In genomic region chr13:9390204-9390804, GRCm38 (mm10) we compare ENCODE assay signal across 19 mouse cellular contexts.
DNase-seq lines count a peak whose midpoint lies in the region; ATAC-seq and TF ChIP-seq lines count a peak whose summit lies in the region.
"Had no signal": no experiment of that assay in that cellular context is flagged by ENCODE, and none has a peak within 500 bp of the region (broad histone marks: within the 10 kb centered on the region; RNA-seq: fewer than 3 reads in every experiment).

No protein-coding gene starts in this region.

- ATAC-seq in hindbrain, embryonic 12.5 days (ENCODE audit: low FRiP score): 0 out of 2 replicates have a peak, but pooled peaks have one; percentile 29
- 0 out of 2 replicates have a peak, but pooled peaks have one; percentile 4 for ATAC-seq in neural tube, embryonic 15.5 days (ENCODE audit: low FRiP score)
- ATAC-seq in Patski: peak; percentile 51

- H3K27ac ChIP-seq in hindbrain, embryonic 12.5 days: no peak overlapping the region
- no peak overlapping the region for H3K27ac ChIP-seq in hindbrain, embryonic 10.5 days
- no peak overlapping the region for H3K27ac ChIP-seq in neural tube, embryonic 15.5 days (replicated peaks)
- H3K27ac ChIP-seq: embryonic facial prominence, embryonic 12.5 days; heart, adult 2 months; hindbrain, embryonic 13.5 days; limb, embryonic 10.5 days; midbrain, embryonic 10.5 days; neural tube, embryonic 12.5 days had no signal

- H3K27me3 ChIP-seq in hindbrain, embryonic 12.5 days: no peaks in the 10 kb centered on the region
- H3K27me3 ChIP-seq in hindbrain, embryonic 10.5 days (ENCODE audit: insufficient read depth, poor library complexity, severe bottlenecking): no peaks in the 10 kb centered on the region
- no peaks in the 10 kb centered on the region for H3K27me3 ChIP-seq in neural tube, embryonic 15.5 days (replicated peaks)
- no peaks in the 10 kb centered on the region for H3K27me3 ChIP-seq in Patski
- H3K27me3 ChIP-seq: embryonic facial prominence, embryonic 12.5 days; hindbrain, embryonic 13.5 days; neural tube, embryonic 12.5 days had no signal

- WGBS in hindbrain, embryonic 12.5 days: 71% methylated on average over 5 of the region's 5 CpGs
- WGBS in hindbrain, embryonic 10.5 days: 76% methylated on average over 5 of the region's 5 CpGs
- WGBS in neural tube, embryonic 15.5 days: 57% methylated on average over 5 of the region's 5 CpGs

- in situ Hi-C loops in Patski (cut with MboI; ENCODE audit: low pct_unique_long_range_greater_than_20kb): no loop called here

- no peaks in the 10 kb centered on the region for H3K36me3 ChIP-seq in hindbrain, embryonic 12.5 days
- H3K36me3 ChIP-seq in hindbrain, embryonic 10.5 days: no peaks in the 10 kb centered on the region
- H3K36me3 ChIP-seq in neural tube, embryonic 15.5 days: no peaks in the 10 kb centered on the region
- H3K36me3 ChIP-seq: embryonic facial prominence, embryonic 12.5 days; neural tube, embryonic 12.5 days had no signal

- POLR2A ChIA-PET in Patski (lab: Charles Lee): interaction anchor here (0.9 kb wide), 1 partner anchor 11 kb away, joined by 3 read pairs; no protein-coding TSS in a partner anchor

- CTCF ChIA-PET in Patski (lab: Charles Lee): interaction anchor here (0.7 to 1.6 kb wide), 5 partner anchors 8 to 18 kb away, joined by 3 to 5 read pairs (median 3); no protein-coding TSS in a partner anchor

- H3K9ac ChIP-seq in hindbrain, embryonic 12.5 days: no peak overlapping the region
- H3K9ac ChIP-seq in neural tube, embryonic 15.5 days (replicated peaks): no peak overlapping the region
- H3K9ac ChIP-seq: embryonic facial prominence, embryonic 12.5 days; hindbrain, embryonic 13.5 days; neural tube, embryonic 12.5 days had no signal

- TF ChIP-seq CTCF in Patski (IDR thresholded peaks at IDR 0.05): no peak

- H3K4me2 ChIP-seq in hindbrain, embryonic 12.5 days (replicated peaks): no peak overlapping the region
- H3K4me2 ChIP-seq in neural tube, embryonic 15.5 days: no peak overlapping the region
- H3K4me2 ChIP-seq: embryonic facial prominence, embryonic 12.5 days; hindbrain, embryonic 13.5 days; liver, embryonic 11.5 days; neural tube, embryonic 12.5 days had no signal

- no peak for DNase-seq in hindbrain, embryonic 10.5 days (ENCODE audit: low spot score)
- no peak for DNase-seq in neural tube, embryonic 10.5 days (ENCODE audit: extremely low spot score, low spot score)
- DNase-seq in Patski (ENCODE audit: low read depth, low spot score): no peak
- no peak for DNase-seq in frontal cortex, adult 2 months (ENCODE audit: extremely low spot score in 1 of 2, low spot score in 1 of 2)
- DNase-seq in urinary bladder, postnatal 36 days (ENCODE audit: low spot score in 2 of 2): no peak
- DNase-seq: cerebellum, adult 11 months; heart, adult 2 months; kidney, adult 11 months; lung, adult 2 months; lung, postnatal 36 days; spleen, adult 18-20 months had no signal

- no peaks in the 10 kb centered on the region; the same call in none of the 2 replicates for H3K4me1 ChIP-seq in hindbrain, embryonic 12.5 days
- 0 out of 2 replicates have a peak, but pooled peaks cover 5% of the 10 kb centered on the region for H3K4me1 ChIP-seq in hindbrain, embryonic 10.5 days (replicated peaks)
- H3K4me1 ChIP-seq in neural tube, embryonic 15.5 days: no peaks in the 10 kb centered on the region
- H3K4me1 ChIP-seq: embryonic facial prominence, embryonic 12.5 days; hindbrain, embryonic 13.5 days; limb, embryonic 10.5 days; midbrain, embryonic 10.5 days; neural tube, embryonic 12.5 days had no signal

- H3K9me3 ChIP-seq in hindbrain, embryonic 12.5 days (replicated peaks): peaks cover 3% of the 10 kb centered on the region; the same call in 1 of the 2 replicates
- H3K9me3 ChIP-seq in hindbrain, embryonic 10.5 days: peaks cover 8% of the 10 kb centered on the region; the same call in 1 of the 2 replicates
- no peaks in the 10 kb centered on the region for H3K9me3 ChIP-seq in neural tube, embryonic 15.5 days (replicated peaks)
- H3K9me3 ChIP-seq: embryonic facial prominence, embryonic 12.5 days; limb, embryonic 10.5 days had no signal

- H3K4me3 ChIP-seq in hindbrain, embryonic 12.5 days: no peak overlapping the region
- no peak overlapping the region for H3K4me3 ChIP-seq in hindbrain, embryonic 10.5 days
- H3K4me3 ChIP-seq in neural tube, embryonic 15.5 days (replicated peaks): no peak overlapping the region
- H3K4me3 ChIP-seq: embryonic facial prominence, embryonic 12.5 days; heart, adult 2 months; hindbrain, embryonic 13.5 days; limb, embryonic 10.5 days; midbrain, embryonic 10.5 days; neural tube, embryonic 12.5 days had no signal
